Mouse (Mus musculus) MN1 (cell line): ENCODE results near the gene Btbd8.

Experiments
- DNase-seq: peaks from one replicate; pipeline ENCODE4 v3.0.0-alpha.2; 2016; ENCODE audit warnings: low spot score

Btbd8 gene

GRCm38 (mm10) chr5:107449620-107450019 is 11.8 kb downstream of the Btbd8 start:
- no peak for DNase-seq

- no peak for DNase-seq
Measured at GRCm38 (mm10) chr5:107450299-107450698, 12.5 kb downstream of the Btbd8 start.

DNA sequence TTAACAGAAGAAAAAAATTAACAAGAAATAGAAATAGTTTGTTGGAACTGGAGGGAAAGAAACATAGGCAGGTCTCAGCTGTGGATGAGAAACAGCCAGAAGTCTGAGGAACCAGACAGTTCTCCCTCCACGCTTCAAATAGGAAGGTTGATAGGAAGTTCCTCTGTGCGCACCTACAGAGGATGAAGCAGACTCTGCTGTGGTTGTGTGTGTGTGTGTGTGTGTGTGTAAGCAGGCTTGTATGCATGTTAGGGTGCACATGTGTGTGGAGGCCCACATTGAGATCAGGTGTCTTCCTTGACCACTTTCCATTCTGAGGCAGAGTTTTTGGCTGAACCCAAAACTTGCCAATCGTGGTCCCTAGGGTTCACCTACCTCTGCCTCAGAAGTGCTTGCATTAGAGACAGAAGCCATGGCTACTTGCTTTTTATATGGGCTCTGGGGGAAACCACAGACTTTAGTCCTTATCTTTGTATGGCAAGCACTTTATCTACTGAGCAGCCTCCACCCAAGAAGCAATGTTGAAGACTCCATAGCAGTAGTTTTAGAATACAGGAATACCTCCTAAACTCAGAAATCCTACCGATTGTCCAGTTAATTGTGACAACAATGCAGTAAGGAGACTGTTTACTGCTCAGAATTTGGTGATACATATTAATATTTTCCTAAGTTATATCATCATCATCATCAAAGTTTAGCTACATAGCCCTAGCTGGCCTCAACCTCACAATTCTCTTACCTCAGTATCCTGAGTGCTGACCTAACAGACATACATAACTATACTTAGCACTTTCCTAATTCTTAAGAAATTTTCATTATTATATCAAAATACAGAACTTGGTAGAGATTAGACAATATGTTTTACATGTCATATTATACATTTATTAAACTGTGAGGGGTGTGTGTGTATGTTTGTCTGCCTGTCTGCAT is 24.6 kb downstream of the Btbd8 start:
- no peak for DNase-seq

DNA sequence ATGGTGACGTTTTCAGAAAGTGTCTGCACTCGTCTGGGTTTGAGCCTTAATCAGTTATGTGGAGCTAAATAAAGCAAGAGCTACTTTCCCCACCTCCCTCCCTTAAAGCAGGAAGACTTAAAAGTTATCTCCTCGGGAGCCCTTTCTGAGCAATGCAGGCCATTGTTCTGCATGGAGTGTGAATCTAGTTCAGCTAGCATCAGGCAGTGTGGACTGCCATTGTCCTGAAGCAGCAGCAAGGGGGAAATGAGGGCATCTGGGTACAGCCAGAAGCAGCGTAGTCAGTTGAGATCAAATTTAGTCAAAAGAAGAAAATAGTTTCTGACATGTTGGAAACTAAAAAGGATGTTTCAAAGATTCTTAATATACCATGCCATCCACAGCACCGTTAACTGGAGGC is 28.7 kb downstream of the Btbd8 start:
- no peak for DNase-seq

- DNase-seq, result no peak
Measured at GRCm38 (mm10) chr5:107467098-107467497, 29.3 kb downstream of the Btbd8 start.

DNA sequence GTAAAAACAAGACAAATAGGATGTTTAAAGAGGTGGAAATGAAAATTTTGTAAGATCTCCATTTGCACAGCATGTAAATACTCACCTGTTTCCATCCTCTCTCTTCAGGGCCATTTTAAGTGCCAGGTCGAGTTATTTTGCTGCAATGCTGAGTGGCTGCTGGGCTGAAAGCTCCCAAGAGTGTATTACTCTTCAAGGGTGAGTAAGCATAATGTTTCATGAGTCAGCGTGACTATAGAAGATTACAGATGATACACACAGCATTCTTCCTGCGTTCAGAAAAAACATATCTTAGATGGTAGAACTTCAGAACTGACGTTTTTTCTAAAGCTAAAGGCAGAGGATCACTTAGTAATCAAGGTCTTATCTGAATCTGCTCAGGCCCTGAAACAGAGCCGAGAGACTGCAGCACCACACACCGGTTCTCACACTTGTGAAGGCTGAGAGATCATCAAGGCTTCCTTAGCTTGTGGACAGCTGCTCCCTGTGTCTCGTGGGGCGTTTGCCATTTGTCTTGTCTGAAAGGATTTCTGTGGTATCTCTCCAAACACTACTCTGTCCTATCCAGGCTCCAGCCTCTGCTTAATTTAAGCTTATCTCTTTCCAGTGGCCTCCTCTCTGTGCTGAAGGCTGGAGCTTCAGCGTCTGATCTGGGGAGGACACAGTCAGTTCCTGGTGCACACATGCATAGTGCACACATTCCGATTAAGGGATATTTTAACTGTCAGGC is 33.0 kb downstream of the Btbd8 start:
- DNase-seq, result peak; percentile 20

- DNase-seq, result no peak
Measured at GRCm38 (mm10) chr5:107480194-107480593, 42.4 kb downstream of the Btbd8 start.

DNA sequence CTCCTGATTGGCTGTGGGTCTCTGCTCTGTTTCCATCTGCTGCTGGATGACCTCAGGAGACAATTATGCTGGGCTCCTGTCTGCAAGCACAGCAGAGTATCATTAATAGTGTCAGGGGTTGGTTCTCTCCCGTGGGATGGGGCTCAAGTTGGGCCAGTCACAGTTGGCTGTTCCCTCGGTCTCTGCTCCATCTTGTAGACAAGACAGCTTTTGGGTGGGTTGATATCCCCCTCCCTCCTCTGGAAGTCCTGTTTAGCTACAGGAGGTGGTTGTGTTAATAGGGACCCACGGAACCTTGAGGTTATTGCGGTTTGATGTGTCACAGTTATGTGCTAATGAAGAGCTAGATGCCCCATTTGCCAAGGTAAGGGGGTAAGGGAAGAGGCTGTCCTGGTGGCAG is 51.2 kb downstream of the Btbd8 start:
- DNase-seq, result no peak

DNA sequence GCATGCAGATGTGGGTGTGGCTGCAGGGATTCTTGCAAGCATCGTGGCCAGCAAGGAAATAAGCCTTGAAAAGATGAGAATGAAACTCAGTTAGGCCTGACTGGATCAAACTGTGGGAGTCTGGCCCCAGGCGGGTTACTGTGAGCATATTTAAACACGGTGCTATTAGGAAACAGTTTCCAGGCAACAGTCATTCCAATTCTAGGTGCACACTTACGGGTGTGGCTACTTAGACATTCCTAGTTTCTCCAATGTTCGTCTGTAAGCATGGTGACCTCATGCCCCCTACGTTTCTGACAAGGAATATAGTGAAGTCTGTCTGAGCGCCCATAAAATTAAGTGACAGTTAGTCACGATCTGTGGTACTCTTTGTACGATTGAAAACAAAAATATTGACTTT is 53.2 kb downstream of the Btbd8 start:
- DNase-seq, result no peak

- no peak for DNase-seq
Measured at GRCm38 (mm10) chr5:107492471-107492870, 54.7 kb downstream of the Btbd8 start.

GRCm38 (mm10) chr5:107494759-107495158 is 57.0 kb downstream of the Btbd8 start:
- DNase-seq, result no peak

DNA sequence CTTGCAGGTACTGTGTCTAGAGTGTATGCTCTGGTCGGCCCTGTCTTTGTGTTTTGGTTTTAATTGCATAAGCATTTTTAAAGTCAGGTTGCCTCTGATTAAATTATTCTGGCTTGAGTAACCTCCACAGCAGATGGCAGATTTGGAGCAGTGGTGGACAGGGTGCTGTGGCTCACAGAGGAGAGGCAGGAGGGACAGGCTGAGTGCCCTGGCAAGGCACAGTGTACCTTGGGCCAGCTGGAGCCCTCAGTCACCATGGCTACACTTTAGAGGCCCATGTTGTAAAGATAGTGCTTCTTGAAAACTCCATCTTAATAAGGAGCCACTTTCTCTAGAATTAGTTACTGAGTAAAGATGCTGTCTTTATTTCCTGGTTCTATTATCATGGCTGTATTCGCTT is 58.2 kb downstream of the Btbd8 start:
- DNase-seq, result peak; percentile 22

GRCm38 (mm10) chr5:107497519-107498501 is 60.0 kb downstream of the Btbd8 start:
- DNase-seq, result peak; percentile 53

GRCm38 (mm10) chr5:107498806-107499310 is 61.1 kb downstream of the Btbd8 start:
- DNase-seq, result no peak

DNA sequence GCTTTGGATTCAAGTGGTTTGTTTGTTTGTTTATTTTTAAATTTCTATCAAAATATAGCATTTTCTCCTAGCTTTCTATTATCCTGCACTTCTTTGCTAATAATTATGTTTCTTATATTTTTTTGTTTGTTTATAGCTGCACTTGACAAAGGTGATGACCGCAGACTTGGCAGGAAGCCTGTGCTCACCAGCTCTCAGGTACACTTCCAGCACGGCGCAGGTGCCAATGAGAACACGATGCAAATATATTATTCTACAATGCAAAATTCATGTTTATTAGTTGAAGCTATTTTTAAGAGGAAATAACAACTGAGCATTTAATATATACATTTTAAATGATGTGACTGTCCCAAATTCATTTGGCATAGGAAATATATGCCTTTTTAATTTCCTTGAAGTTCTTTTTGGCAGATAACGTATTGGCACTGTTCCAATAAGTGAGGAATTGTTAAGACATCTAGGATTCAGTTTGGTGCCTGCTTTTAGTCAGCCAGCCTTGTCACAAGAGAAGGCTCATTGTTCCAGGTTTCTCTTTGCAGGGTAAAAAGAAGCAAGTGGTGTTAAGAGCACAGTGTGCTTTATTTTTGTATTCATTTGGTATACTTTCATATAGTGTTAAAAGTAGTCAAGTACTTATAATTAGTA is 62.2 kb downstream of the Btbd8 start:
- no peak for DNase-seq

GRCm38 (mm10) chr5:107500741-107501140 is 62.9 kb downstream of the Btbd8 start:
- DNase-seq, result no peak

DNA sequence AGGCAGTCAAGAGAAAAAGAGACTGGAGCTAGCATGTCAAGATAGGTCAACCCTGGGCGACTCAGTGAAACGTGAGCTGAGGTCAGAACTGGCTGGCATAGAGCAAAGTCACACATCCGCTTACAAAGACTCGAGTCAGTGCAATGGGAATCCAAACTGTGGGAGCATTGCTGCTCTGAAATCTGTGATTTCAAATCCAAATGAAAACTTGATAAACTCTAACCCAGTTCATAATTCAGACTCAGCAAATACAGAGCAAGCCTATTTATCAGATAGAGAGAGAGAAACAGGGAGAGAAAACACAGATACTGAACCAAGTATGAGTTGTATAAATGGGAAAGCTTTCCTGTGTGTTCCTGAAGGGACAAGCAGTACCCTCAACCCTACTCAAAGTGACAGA is 69.5 kb downstream of the Btbd8 start, which contains the start of gene Gm42669:
Gene Gm42669, plus strand, starts transcription at position 301 of the 400 bp plus-strand sequence.
- no peak for DNase-seq

- no peak for DNase-seq
Measured at GRCm38 (mm10) chr5:107510503-107510902, 72.7 kb downstream of the Btbd8 start.

- no peak for DNase-seq
Measured at GRCm38 (mm10) chr5:107511326-107511725, 73.5 kb downstream of the Btbd8 start.

GRCm38 (mm10) chr5:107513583-107513982 is 75.8 kb downstream of the Btbd8 start:
- peak; percentile 13 for DNase-seq

GRCm38 (mm10) chr5:107515453-107515852 is 77.7 kb downstream of the Btbd8 start:
- no peak for DNase-seq
